Mouse (Mus musculus) kidney, embryonic 16.5 days (tissue): Measurements from ENCODE around the gene Selenbp2. TPM values are rescaled to one million over a fixed set of nuclear protein-coding genes. Genes with fewer than 3 reads are reported as not detected.
"Not testable (repeated sequence)": the region's sequence is repeated elsewhere in the genome, so short reads cannot be mapped to it uniquely, and the experiment has no call there.

Source experiments
- ATAC-seq: fragments of 200-750 bp; cut with Nextera tagmentation; 2 replicates; pipeline ENCODE4 v1.8.0; 2017; ENCODE audit warnings: moderate TSS enrichment; ENCODE audit not compliant: low FRiP score, low TSS enrichment
- H3K27ac ChIP-seq: fragments of 300-500 bp; sonication (generic); 2 replicates; pipeline ENCODE4 v1.5.1; 2014; ENCODE audit warnings: low read length
- H3K27me3 ChIP-seq: fragments of 300-500 bp; sonication (generic); 2 replicates; pipeline ENCODE4 v1.6.1; 2014; ENCODE audit warnings: low read length, control low read depth, mixed read lengths; ENCODE audit not compliant: insufficient read depth
- H3K36me3 ChIP-seq: fragments of 300-500 bp; sonication (generic); 2 replicates; pipeline ENCODE4 v1.6.1; 2014; ENCODE audit warnings: low read length, control low read depth, mixed read lengths; ENCODE audit not compliant: insufficient read depth
- H3K4me1 ChIP-seq: fragments of 300-500 bp; sonication (generic); 2 replicates; pipeline ENCODE4 v1.6.1; 2014; ENCODE audit warnings: low read length, control low read depth, mixed read lengths; ENCODE audit not compliant: insufficient read depth
- H3K4me2 ChIP-seq: fragments of 300-500 bp; sonication (generic); replicated peaks from 2 replicates; pipeline ENCODE4 v1.6.1; 2014; ENCODE audit warnings: low read depth, low read length
- H3K4me3 ChIP-seq: fragments of 300-500 bp; sonication (generic); 2 replicates; pipeline ENCODE4 v1.5.1; 2014; ENCODE audit warnings: mild to moderate bottlenecking, low read length
- H3K9ac ChIP-seq: fragments of 300-500 bp; sonication (generic); replicated peaks from 2 replicates; pipeline ENCODE4 v1.6.1; 2014; ENCODE audit warnings: low read length
- H3K9me3 ChIP-seq: fragments of 300-500 bp; sonication (generic); 2 replicates; pipeline ENCODE4 v1.6.1; 2016; ENCODE audit warnings: low read length, control low read depth
- WGBS: fragments of 180-500 bp; shearing (Covaris S2); extraction: QIAGEN DNeasy Blood & Tissue Kit; methylation state at CpG from one replicate; pipeline ENCODE4 v1.1.7; 2014; 5-methylcytosine and 5-hydroxymethylcytosine counted together
- polyA plus RNA-seq: library from polyadenylated mRNA; unstranded; fragments of >200 nt; fragmentation: Nextera tagmentation; extraction: Ambion mirVana; gene quantifications from 2 replicates; pipeline ENCODE4 v1.2.1, GENCODE M21; 2015

The Selenbp2 gene
- polyA plus RNA-seq, 1 experiment from 2014 or later, result 4.6 TPM

DNA sequence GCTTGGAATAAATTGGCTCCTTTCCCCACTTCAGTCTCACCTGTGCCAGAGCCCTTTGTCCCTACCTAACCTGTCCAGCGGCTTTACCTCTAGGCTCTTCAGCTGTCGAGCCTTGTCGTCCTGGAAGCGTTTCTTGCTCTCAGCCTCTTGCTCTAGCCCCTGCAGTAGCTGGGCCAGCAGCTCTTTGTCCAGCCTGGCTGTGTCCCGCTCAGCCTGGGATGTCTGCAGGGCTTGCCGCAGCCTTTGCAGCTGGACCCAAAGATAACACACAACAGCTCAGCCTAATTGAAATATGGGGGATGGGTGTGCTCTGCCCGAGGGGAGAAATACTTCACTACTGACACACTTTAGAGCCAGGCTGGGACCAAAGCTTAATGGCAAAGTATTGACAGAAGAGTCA lies 27.5 kb upstream of the Selenbp2 start:
- not testable (repeated sequence) for H3K27me3 ChIP-seq, H3K36me3 ChIP-seq, ATAC-seq, H3K4me2 ChIP-seq, H3K4me1 ChIP-seq, H3K27ac ChIP-seq, H3K4me3 ChIP-seq, H3K9me3 ChIP-seq, H3K9ac ChIP-seq
- WGBS, result 23% methylated on average over 7 of the region's 7 CpGs

DNA sequence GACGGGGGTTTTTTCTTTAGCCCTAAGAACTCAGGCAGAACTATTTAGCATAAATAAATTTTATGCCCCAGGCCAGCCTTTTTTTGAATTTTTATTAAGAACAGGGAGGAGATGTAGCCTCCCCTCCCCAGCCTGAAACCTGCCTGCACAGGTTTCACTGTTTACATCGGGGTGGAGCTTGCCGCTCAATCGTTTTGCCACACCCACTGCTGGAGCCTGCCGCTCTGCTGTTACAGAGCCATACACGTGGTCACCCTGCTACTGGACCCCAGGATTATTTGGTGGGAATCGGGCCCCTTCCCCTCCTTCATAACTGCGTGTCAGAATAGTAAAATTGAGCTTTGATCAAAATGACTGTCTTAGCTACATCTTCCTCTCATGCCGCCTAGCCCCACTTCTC lies 18.3 kb upstream of the Selenbp2 start:
- H3K27ac ChIP-seq, H3K36me3 ChIP-seq, H3K4me1 ChIP-seq, ATAC-seq, H3K4me3 ChIP-seq, H3K27me3 ChIP-seq, H3K4me2 ChIP-seq, H3K9me3 ChIP-seq, H3K9ac ChIP-seq: not testable (repeated sequence)
- WGBS, result 79% methylated on average over 9 of the region's 9 CpGs

DNA sequence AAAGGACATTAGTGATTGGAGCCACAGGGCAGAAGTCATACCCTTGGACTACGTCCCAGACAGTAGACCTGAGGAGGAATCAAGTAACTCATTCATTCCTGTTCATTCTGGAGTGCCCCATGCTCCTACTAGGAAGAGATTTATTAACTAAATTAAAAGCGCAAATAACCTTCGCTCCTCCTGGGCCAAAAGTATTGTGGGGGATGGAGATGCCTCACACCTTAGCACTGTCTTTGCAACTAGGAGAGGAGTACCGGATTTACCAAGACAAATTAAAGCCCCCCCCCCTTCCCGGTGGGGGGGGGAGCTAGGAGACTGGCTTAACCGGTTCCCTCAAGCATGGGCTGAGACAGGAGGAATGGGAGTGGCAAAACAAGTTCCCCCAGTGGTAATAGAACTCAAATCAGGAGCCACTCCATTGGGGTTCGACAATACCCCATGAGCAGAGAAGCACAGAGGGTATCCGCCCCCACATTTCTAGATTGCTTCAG lies 14.0 kb upstream of the Selenbp2 start:
- Histone ChIP-seq H3K4me2 (no peak overlapping the region), H3K4me1 (no peaks in the 10 kb centered on the region), H3K4me3 (no peak overlapping the region), H3K36me3 (no peaks in the 10 kb centered on the region), H3K9me3 (no peaks in the 10 kb centered on the region), H3K27me3 (no peaks in the 10 kb centered on the region), H3K9ac (no peak overlapping the region), H3K27ac (no peak overlapping the region)
- WGBS, result 63% methylated on average over 8 of the region's 8 CpGs
- peak; percentile 79 for ATAC-seq

DNA sequence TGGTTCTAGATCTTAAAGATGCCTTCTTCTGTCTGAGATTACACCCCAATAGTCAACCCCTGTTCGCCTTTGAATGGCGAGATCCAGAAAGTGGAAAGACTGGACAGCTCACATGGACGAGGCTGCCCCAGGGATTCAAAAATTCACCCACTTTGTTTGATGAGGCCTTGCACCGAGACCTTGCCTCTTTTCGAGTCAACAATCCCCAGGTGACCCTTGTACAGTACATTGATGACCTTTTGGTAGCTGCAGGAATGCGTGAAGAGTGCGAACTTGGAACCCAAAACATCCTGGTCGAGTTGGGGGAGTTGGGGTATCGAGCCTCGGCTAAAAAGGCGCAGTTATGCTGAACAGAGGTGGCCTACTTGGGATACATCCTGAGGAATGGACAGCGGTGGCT lies 13.3 kb upstream of the Selenbp2 start:
- ATAC-seq, H3K27ac ChIP-seq, H3K36me3 ChIP-seq, H3K9ac ChIP-seq, H3K4me1 ChIP-seq, H3K27me3 ChIP-seq, H3K9me3 ChIP-seq, H3K4me3 ChIP-seq, H3K4me2 ChIP-seq: not testable (repeated sequence)
- 87% methylated on average over 12 of the region's 12 CpGs for WGBS

DNA sequence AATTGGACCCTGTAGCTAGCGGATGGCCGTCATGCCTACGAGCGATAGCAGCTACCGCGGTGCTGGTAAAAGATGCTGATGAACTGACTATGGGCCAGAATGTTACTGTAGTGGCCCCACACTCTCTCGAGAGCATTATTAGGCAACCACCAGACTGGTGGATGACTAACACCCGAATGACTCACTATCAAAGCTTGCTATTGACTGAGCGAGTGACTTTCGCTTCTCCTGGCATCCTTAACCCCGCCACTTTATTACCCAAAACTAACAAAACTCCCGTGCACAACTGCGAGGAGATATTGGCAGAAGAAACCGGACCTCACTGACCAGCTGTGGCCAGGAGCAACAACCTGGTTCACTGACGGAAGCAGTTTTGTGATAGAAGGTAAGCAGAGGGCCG lies 12.6 kb upstream of the Selenbp2 start:
- WGBS, result 68% methylated on average over 16 of the region's 16 CpGs
- no peak for ATAC-seq

DNA sequence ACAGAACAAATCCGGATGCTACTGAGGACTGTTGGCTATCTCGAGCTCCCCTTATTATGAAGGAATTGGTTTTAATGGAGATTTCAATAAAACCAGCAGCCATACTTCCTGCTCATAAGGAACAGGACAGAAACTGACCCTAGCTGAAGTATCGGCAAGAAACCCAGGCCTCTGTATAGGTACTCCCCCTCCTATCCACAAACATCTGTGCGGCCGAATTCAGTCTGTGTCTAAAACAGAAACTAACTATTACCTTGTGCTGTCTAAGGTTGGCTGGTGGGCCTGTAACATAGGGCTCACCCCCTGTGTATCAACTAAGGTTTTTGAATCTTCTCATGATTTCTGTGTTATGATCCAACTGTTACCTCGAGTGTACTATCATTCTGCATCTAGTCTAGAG lies 9.7 kb upstream of the Selenbp2 start:
- Histone ChIP-seq H3K9ac (no peak overlapping the region), H3K4me2 (no peak overlapping the region), H3K36me3 (no peaks in the 10 kb centered on the region), H3K4me3 (no peak overlapping the region), H3K4me1 (no peaks in the 10 kb centered on the region), H3K9me3 (no peaks in the 10 kb centered on the region), H3K27ac (no peak overlapping the region), H3K27me3 (no peaks in the 10 kb centered on the region)
- ATAC-seq, result no peak
- 69% methylated on average over 6 of the region's 6 CpGs for WGBS

More for the DNA sequence above, 12.6 kb upstream of the Selenbp2 start:
- no peak overlapping the region for H3K9ac ChIP-seq
- no peak overlapping the region for H3K27ac ChIP-seq
- H3K4me3 ChIP-seq, result no peak overlapping the region
- no peaks in the 10 kb centered on the region for H3K4me1 ChIP-seq
- no peaks in the 10 kb centered on the region for H3K36me3 ChIP-seq
- H3K9me3 ChIP-seq, result no peaks in the 10 kb centered on the region
- H3K4me2 ChIP-seq, result no peak overlapping the region
- no peaks in the 10 kb centered on the region for H3K27me3 ChIP-seq

DNA sequence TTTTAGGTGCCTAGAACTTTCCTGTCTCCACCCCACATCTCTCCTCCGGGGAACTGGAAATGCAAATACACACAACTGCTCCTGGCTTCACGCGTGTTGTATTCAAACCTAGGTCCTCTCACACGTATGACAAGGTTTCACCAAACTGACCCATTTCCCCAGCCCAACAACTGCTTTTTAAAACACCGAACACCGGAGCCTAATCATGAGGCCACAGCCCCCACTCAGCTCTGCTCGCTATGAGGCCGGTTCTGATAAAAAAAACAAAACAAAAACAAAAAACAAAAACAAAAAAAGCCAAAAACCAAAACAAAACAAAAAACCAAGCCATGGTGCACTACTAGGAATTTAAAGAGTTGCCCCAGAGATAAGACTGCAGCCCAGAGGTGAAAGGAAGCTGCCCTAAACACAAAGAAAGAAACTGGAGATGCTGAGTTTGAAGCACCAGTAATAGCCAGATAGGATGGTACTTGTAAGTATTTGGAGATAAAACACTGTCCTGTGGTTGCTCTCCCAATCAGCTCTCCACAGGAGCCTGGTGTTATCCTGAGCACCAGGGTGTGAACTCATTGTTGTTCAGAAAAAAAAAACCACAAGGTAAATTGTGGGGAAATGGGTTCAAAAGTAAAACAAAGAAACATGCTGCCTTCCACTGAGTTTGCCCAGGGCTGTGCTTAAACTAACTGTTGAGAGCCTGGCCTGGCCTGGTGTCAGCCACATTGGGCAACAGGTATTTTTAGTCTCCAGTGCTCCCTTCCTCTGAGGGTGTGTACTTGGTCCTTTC lies 7.2 kb upstream of the Selenbp2 start:
- WGBS, result 88% methylated on average over 8 of the region's 8 CpGs
- not testable (repeated sequence) for ATAC-seq, H3K4me1 ChIP-seq

DNA sequence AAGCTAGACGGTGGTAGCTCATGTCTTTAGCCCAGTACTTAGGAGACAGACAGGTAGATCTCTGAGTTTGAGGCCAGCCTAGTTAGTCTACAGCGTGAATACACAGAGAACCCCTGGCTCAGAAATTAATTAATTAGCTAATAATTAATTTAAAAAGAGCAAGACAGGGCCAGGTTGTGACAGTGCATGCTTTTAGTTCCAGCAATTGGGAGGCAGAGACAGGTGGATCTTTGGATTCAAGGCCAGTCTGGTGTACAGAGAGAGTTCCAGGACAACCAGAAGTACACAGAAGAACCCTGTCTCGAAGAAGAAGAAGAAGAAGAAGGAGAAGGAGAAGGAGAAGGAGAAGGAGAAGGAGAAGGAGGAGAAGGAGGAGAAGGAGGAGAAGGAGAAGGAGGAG lies 4.7 kb upstream of the Selenbp2 start:
- H3K36me3 ChIP-seq, H3K9ac ChIP-seq, ATAC-seq, H3K9me3 ChIP-seq, H3K27me3 ChIP-seq, H3K27ac ChIP-seq, H3K4me3 ChIP-seq, H3K4me2 ChIP-seq: not testable (repeated sequence)
- 96% methylated on average over 2 of the region's 3 CpGs for WGBS
- H3K4me1 ChIP-seq, result peaks cover 14% of the 10 kb centered on the region

More for the DNA sequence above, 7.2 kb upstream of the Selenbp2 start:
- H3K9ac ChIP-seq, H3K4me2 ChIP-seq, H3K9me3 ChIP-seq, H3K27me3 ChIP-seq, H3K36me3 ChIP-seq, H3K27ac ChIP-seq, H3K4me3 ChIP-seq: not testable (repeated sequence)

DNA sequence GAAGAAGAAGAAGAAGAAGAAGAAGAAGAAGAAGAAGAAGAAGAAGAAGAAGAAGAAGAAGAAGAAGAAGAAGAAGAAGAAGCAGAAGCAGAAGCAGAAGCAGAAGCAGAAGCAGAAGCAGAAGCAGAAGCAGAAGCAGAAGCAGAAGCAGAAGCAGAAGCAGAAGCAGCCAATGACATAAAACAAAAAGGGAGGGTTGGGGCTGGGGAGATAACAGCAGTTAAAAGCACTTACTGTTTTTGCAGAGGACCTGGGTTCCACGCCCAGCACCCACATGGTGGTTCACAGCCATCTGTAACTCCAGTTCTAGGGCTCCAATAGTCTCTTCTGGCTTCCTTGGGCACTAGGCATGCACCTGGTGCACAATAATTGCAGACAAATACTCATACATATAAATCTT lies 4.2 kb upstream of the Selenbp2 start:
- peaks cover 15% of the 10 kb centered on the region for H3K4me1 ChIP-seq
- 59% methylated on average over 1 of the region's 1 CpGs for WGBS
- not testable (repeated sequence) for H3K9ac ChIP-seq

DNA sequence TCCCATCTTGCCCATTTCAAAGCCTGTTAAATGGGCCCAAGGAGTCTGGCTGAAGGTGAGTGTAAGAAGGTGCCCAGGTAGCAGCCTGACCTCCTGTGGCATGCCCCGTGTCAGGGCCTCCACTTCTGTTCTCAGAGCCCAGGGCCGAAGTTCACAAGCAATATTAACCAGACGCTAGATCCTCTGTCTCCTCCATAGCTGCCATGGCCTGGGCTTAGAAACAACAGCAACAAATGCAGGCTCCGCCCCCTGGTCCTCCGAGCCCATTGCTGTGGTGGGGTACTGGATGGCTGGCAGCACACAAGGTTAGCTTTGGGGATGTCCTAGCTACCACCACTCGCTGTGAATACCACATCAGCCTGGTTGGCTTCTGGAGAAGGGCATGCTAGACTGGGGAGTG lies 3.2 kb upstream of the Selenbp2 start:
- not testable (repeated sequence) for H3K4me2 ChIP-seq, H3K27me3 ChIP-seq, H3K9me3 ChIP-seq, H3K4me3 ChIP-seq, H3K36me3 ChIP-seq, H3K27ac ChIP-seq, H3K9ac ChIP-seq
- peaks cover 15% of the 10 kb centered on the region for H3K4me1 ChIP-seq
- 62% methylated on average over 6 of the region's 6 CpGs for WGBS
- ATAC-seq, result peak; percentile 33; the same call in 1 of the 2 replicates

More for the DNA sequence above, 4.2 kb upstream of the Selenbp2 start:
- H3K9me3 ChIP-seq, H3K27ac ChIP-seq, H3K27me3 ChIP-seq, ATAC-seq, H3K36me3 ChIP-seq, H3K4me2 ChIP-seq, H3K4me3 ChIP-seq: not testable (repeated sequence)
